Mouse (Mus musculus): ENCODE data around the gene Prkag2.

DNA sequence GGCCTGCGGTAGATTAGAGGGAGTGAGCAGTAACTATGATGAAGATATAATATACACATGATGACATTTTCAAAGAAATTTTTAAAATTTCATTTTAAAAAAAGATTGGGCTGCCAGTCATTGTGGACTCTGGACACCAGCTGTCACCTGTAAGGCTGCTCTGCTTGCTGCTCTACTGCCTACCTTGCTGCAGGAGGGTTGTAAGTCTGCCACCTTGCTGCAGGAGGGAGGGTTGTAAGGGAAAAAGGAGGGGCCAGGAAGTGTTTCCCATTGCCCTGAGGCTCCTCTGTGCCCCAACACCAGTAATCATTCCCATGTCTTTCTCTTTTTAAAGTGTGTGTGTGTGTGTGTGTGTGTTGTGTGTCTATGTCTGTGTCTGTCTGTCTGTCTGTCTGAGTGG lies 22.1 kb upstream of the Prkag2 start:
- TF ChIP-seq CTCF (conservative IDR thresholded peaks at IDR 0.05; ENCODE audit: low read length) (no peak), NANOG (IDR thresholded peaks at IDR 0.05; ENCODE audit: borderline replicate concordance, low read length) (no peak), POU5F1 (IDR thresholded peaks at IDR 0.05; ENCODE audit: borderline replicate concordance, low read length) (no peak)

Data from E14TG2a.4 (cell line).